Mouse (Mus musculus): ENCODE measurements at regions not wholly inside any gene's neighbourhood (a gene's known extent, or its start where the extent isn't known, plus 50 kb on each side); places are given as distances from the start of the nearest gene placed in this dataset.

DNA sequence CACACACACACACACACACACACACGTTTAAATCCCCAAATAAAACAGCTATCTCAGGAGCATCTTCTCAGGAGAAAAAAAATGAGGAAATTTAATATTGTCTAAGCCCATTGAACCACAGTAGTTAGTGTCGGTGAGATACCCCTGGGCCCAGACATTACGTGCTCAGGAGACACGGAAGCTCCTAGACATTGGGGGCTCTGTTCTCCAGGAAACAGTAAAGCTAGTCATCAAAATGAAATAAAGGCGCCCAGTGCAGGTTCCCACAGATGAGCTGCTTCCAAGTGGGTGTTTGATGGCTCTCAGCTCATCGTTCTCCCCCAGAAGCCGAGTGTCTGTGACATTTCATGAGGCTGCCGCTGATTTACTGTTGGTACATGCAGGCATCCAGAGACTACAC, 325.8 kb upstream of the Gm5415 start:
- no peak for TF ChIP-seq CTCF (IDR thresholded peaks at IDR 0.05; ENCODE audit: extremely low read depth, insufficient read depth, low read length)
- no peak for TF ChIP-seq POLR2A (IDR thresholded peaks at IDR 0.05; ENCODE audit: extremely low read depth, insufficient read depth, low read length)

Measured in cortical plate, adult 2 months (tissue).